Mouse (Mus musculus): Measurements from ENCODE around the gene Sorcs2. TPM values are rescaled to one million over a fixed set of nuclear protein-coding genes. Genes with fewer than 3 reads are reported as not detected.
"Not testable (repeated sequence)": the region's sequence is repeated elsewhere in the genome, so short reads cannot be mapped to it uniquely, and the experiment has no call there.

Gene Sorcs2
- polyA plus RNA-seq, 1 experiment from 2014 or later: 11.7 TPM

GRCm38 (mm10) chr5:36274684-36275394 is 123.1 kb downstream of the Sorcs2 start:
- H3K27ac ChIP-seq: peak overlapping the region; percentile 23; the same call in 1 of the 2 replicates
- H3K9ac ChIP-seq: no peak overlapping the region
- H3K4me2 ChIP-seq: no peak overlapping the region
- 0 out of 2 replicates have a peak, but pooled peaks have one; percentile 68 for ATAC-seq (ENCODE audit: low FRiP score)
- H3K4me3 ChIP-seq: no peak overlapping the region
- no peaks in the 10 kb centered on the region for H3K9me3 ChIP-seq
- no peaks in the 10 kb centered on the region for H3K36me3 ChIP-seq
- no peaks in the 10 kb centered on the region for H3K27me3 ChIP-seq
- peaks cover 20% of the 10 kb centered on the region for H3K4me1 ChIP-seq (replicated peaks)
- WGBS: 75% methylated on average over 6 of the region's 6 CpGs

- Histone ChIP-seq H3K4me3 (no peak overlapping the region), H3K4me1 (replicated peaks) (peaks cover 26% of the 10 kb centered on the region), H3K27me3 (no peaks in the 10 kb centered on the region), H3K9ac (no peak overlapping the region), H3K9me3 (no peaks in the 10 kb centered on the region), H3K27ac (no peak overlapping the region), H3K4me2 (no peak overlapping the region), H3K36me3 (no peaks in the 10 kb centered on the region)
- 91% methylated on average over 3 of the region's 3 CpGs for WGBS
- no peak for ATAC-seq (ENCODE audit: low FRiP score)
Measured at GRCm38 (mm10) chr5:36267194-36267769, 130.7 kb downstream of the Sorcs2 start.

- no peak for ATAC-seq (ENCODE audit: low FRiP score)
Measured at GRCm38 (mm10) chr5:36260862-36261261, 137.1 kb downstream of the Sorcs2 start.

GRCm38 (mm10) chr5:36259691-36260124 is 138.2 kb downstream of the Sorcs2 start:
- H3K27me3 ChIP-seq: no peaks in the 10 kb centered on the region
- H3K27ac ChIP-seq: peak overlapping the region; percentile 50
- H3K9me3 ChIP-seq: no peaks in the 10 kb centered on the region
- H3K4me1 ChIP-seq (replicated peaks): peaks cover 41% of the 10 kb centered on the region
- WGBS: 36% methylated on average over 6 of the region's 6 CpGs
- H3K9ac ChIP-seq: no peak overlapping the region
- H3K4me2 ChIP-seq: no peak overlapping the region
- H3K4me3 ChIP-seq: no peak overlapping the region
- peak; percentile 47; the same call in 1 of the 2 replicates for ATAC-seq (ENCODE audit: low FRiP score)
- no peaks in the 10 kb centered on the region for H3K36me3 ChIP-seq

More at GRCm38 (mm10) chr5:36260862-36261261, 137.1 kb downstream of the Sorcs2 start:
- Histone ChIP-seq H3K4me3 (no peak overlapping the region), H3K9me3 (no peaks in the 10 kb centered on the region), H3K27ac (no peak overlapping the region; the same call in 1 of the 2 replicates), H3K4me1 (replicated peaks) (peaks cover 41% of the 10 kb centered on the region), H3K9ac (no peak overlapping the region), H3K36me3 (no peaks in the 10 kb centered on the region), H3K27me3 (no peaks in the 10 kb centered on the region), H3K4me2 (no peak overlapping the region)
- 63% methylated on average over 12 of the region's 12 CpGs for WGBS

- no peak for ATAC-seq (ENCODE audit: low FRiP score)
- Histone ChIP-seq H3K9me3 (no peaks in the 10 kb centered on the region), H3K4me2 (no peak overlapping the region), H3K27ac (peak overlapping the region; percentile 69; the same call in 1 of the 2 replicates), H3K9ac (no peak overlapping the region), H3K36me3 (no peaks in the 10 kb centered on the region), H3K27me3 (no peaks in the 10 kb centered on the region), H3K4me3 (no peak overlapping the region), H3K4me1 (replicated peaks) (peaks cover 48% of the 10 kb centered on the region)
- WGBS: 85% methylated on average over 12 of the region's 12 CpGs
Measured at GRCm38 (mm10) chr5:36258387-36259181, 139.4 kb downstream of the Sorcs2 start.

GRCm38 (mm10) chr5:36257008-36257407 is 140.9 kb downstream of the Sorcs2 start:
- Histone ChIP-seq H3K36me3 (no peaks in the 10 kb centered on the region), H3K4me1 (replicated peaks) (peaks cover 48% of the 10 kb centered on the region), H3K27me3 (no peaks in the 10 kb centered on the region), H3K4me3 (no peak overlapping the region), H3K27ac (no peak overlapping the region), H3K9me3 (no peaks in the 10 kb centered on the region), H3K9ac (no peak overlapping the region), H3K4me2 (no peak overlapping the region)
- WGBS: 96% methylated on average over 5 of the region's 5 CpGs
- no peak for ATAC-seq (ENCODE audit: low FRiP score)

- no peak overlapping the region for H3K4me2 ChIP-seq
- H3K9me3 ChIP-seq: no peaks in the 10 kb centered on the region
- WGBS: 54% methylated on average over 18 of the region's 18 CpGs
- no peak overlapping the region for H3K4me3 ChIP-seq
- H3K27ac ChIP-seq: 0 out of 2 replicates have a peak overlapping the region, but pooled peaks have one; percentile 8
- H3K9ac ChIP-seq: no peak overlapping the region
- no peaks in the 10 kb centered on the region for H3K27me3 ChIP-seq
- H3K36me3 ChIP-seq: no peaks in the 10 kb centered on the region
- H3K4me1 ChIP-seq (replicated peaks): peaks cover 41% of the 10 kb centered on the region
- 0 out of 2 replicates have a peak, but pooled peaks have one; percentile 14 for ATAC-seq (ENCODE audit: low FRiP score)
Measured at GRCm38 (mm10) chr5:36254642-36255516, 143.1 kb downstream of the Sorcs2 start.

GRCm38 (mm10) chr5:36252746-36253504 is 145.0 kb downstream of the Sorcs2 start:
- no peak for ATAC-seq (ENCODE audit: low FRiP score)
- H3K9ac ChIP-seq: no peak overlapping the region
- no peaks in the 10 kb centered on the region for H3K36me3 ChIP-seq
- H3K27ac ChIP-seq: no peak overlapping the region
- H3K4me1 ChIP-seq (replicated peaks): peaks cover 25% of the 10 kb centered on the region
- H3K4me3 ChIP-seq: no peak overlapping the region
- no peaks in the 10 kb centered on the region for H3K9me3 ChIP-seq
- H3K4me2 ChIP-seq: no peak overlapping the region
- H3K27me3 ChIP-seq: no peaks in the 10 kb centered on the region
- 92% methylated on average over 17 of the region's 17 CpGs for WGBS

- H3K9me3 ChIP-seq: no peaks in the 10 kb centered on the region
- H3K27me3 ChIP-seq: no peaks in the 10 kb centered on the region
- no peaks in the 10 kb centered on the region for H3K36me3 ChIP-seq
- no peak overlapping the region for H3K4me2 ChIP-seq
- no peak overlapping the region for H3K27ac ChIP-seq
- H3K4me1 ChIP-seq (replicated peaks): peaks cover 9% of the 10 kb centered on the region
- no peak overlapping the region for H3K9ac ChIP-seq
- ATAC-seq (ENCODE audit: low FRiP score): no peak
- 95% methylated on average over 3 of the region's 3 CpGs for WGBS
- H3K4me3 ChIP-seq: no peak overlapping the region
Measured at GRCm38 (mm10) chr5:36248022-36248421, 149.9 kb downstream of the Sorcs2 start.

- not testable (repeated sequence) for ATAC-seq (ENCODE audit: low FRiP score); H3K27me3 ChIP-seq
- 92% methylated on average over 8 of the region's 10 CpGs for WGBS
Measured at GRCm38 (mm10) chr5:36237526-36237925, 160.4 kb downstream of the Sorcs2 start.

GRCm38 (mm10) chr5:36230301-36230780 is 167.6 kb downstream of the Sorcs2 start:
- Histone ChIP-seq H3K4me3 (no peak overlapping the region), H3K36me3 (no peaks in the 10 kb centered on the region), H3K4me2 (peak overlapping the region; percentile 16; the same call in 1 of the 2 replicates), H3K9me3 (no peaks in the 10 kb centered on the region), H3K27me3 (0 out of 2 replicates have a peak, but pooled peaks cover 3% of the 10 kb centered on the region), H3K9ac (no peak overlapping the region), H3K27ac (peak overlapping the region; percentile 81), H3K4me1 (replicated peaks) (peaks cover 64% of the 10 kb centered on the region)
- peak; percentile 41 for ATAC-seq (ENCODE audit: low FRiP score)
- 43% methylated on average over 9 of the region's 9 CpGs for WGBS

More at GRCm38 (mm10) chr5:36237526-36237925, 160.4 kb downstream of the Sorcs2 start:
- not testable (repeated sequence) for H3K4me3 ChIP-seq; H3K36me3 ChIP-seq; H3K4me1 ChIP-seq (replicated peaks); H3K9ac ChIP-seq; H3K4me2 ChIP-seq; H3K27ac ChIP-seq; H3K9me3 ChIP-seq

All from hindbrain, embryonic 13.5 days (tissue).